Mouse (Mus musculus): ENCODE measurements at regions not wholly inside any gene's neighbourhood (a gene's known extent, or its start where the extent isn't known, plus 50 kb on each side); places are given as distances from the start of the nearest gene placed in this dataset. TPM values are rescaled to one million over a fixed set of nuclear protein-coding genes. Genes with fewer than 3 reads are reported as not detected.
A peak's percentile ranks its signal among the peaks of the same experiment; 100 is the strongest.

- Histone ChIP-seq H3K4me1 (no peaks in the 10 kb centered on the region), H3K4me3 (no peak overlapping the region), H3K27ac (no peak overlapping the region), H3K4me2 (no peak overlapping the region), H3K9ac (no peak overlapping the region), H3K36me3 (ENCODE audit: poor library complexity, severe bottlenecking) (no peaks in the 10 kb centered on the region), H3K9me3 (replicated peaks) (no peaks in the 10 kb centered on the region), H3K27me3 (no peaks in the 10 kb centered on the region)
- ATAC-seq: peak; percentile 76
- 37% methylated on average over 3 of the region's 3 CpGs for WGBS
Observed at GRCm38 (mm10) chr5:82899347-82899746, 455.6 kb downstream of the Tecrl start.

- 77% methylated on average over 1 of the region's 1 CpGs for WGBS
- no peak overlapping the region for H3K27ac ChIP-seq
- no peak for ATAC-seq
Observed at GRCm38 (mm10) chr5:82898912-82899311, 456.1 kb downstream of the Tecrl start.

GRCm38 (mm10) chr5:82898389-82898788, 456.6 kb downstream of the Tecrl start:
- Histone ChIP-seq H3K27me3 (no peaks in the 10 kb centered on the region), H3K4me3 (no peak overlapping the region), H3K4me1 (no peaks in the 10 kb centered on the region), H3K36me3 (ENCODE audit: poor library complexity, severe bottlenecking) (no peaks in the 10 kb centered on the region), H3K4me2 (no peak overlapping the region), H3K9ac (no peak overlapping the region), H3K27ac (no peak overlapping the region), H3K9me3 (replicated peaks) (no peaks in the 10 kb centered on the region)
- peak; percentile 92 for ATAC-seq
- WGBS: 63% methylated on average over 2 of the region's 2 CpGs

More at GRCm38 (mm10) chr5:82898912-82899311, 456.1 kb downstream of the Tecrl start:
- H3K4me1 ChIP-seq: no peaks in the 10 kb centered on the region
- no peak overlapping the region for H3K4me2 ChIP-seq
- no peaks in the 10 kb centered on the region for H3K9me3 ChIP-seq (replicated peaks)
- H3K27me3 ChIP-seq: no peaks in the 10 kb centered on the region
- no peak overlapping the region for H3K9ac ChIP-seq
- no peak overlapping the region for H3K4me3 ChIP-seq
- H3K36me3 ChIP-seq (ENCODE audit: poor library complexity, severe bottlenecking): no peaks in the 10 kb centered on the region

GRCm38 (mm10) chr5:82869264-82869663, 485.7 kb downstream of the Tecrl start:
- H3K9me3 ChIP-seq (replicated peaks): no peaks in the 10 kb centered on the region
- no peak overlapping the region for H3K4me2 ChIP-seq
- H3K36me3 ChIP-seq (ENCODE audit: poor library complexity, severe bottlenecking): no peaks in the 10 kb centered on the region
- H3K27ac ChIP-seq: no peak overlapping the region
- no peaks in the 10 kb centered on the region for H3K27me3 ChIP-seq
- H3K4me1 ChIP-seq: no peaks in the 10 kb centered on the region
- no peak for ATAC-seq
- H3K4me3 ChIP-seq: no peak overlapping the region
- no peak overlapping the region for H3K9ac ChIP-seq
- 74% methylated on average over 2 of the region's 2 CpGs for WGBS

GRCm38 (mm10) chr5:82864347-82864746, 490.6 kb downstream of the Tecrl start:
- H3K36me3 ChIP-seq (ENCODE audit: poor library complexity, severe bottlenecking): no peaks in the 10 kb centered on the region
- H3K4me1 ChIP-seq: no peaks in the 10 kb centered on the region
- H3K27ac ChIP-seq: no peak overlapping the region
- 96% methylated on average over 1 of the region's 1 CpGs for WGBS
- no peak overlapping the region for H3K4me2 ChIP-seq
- no peak for ATAC-seq
- H3K9me3 ChIP-seq (replicated peaks): no peaks in the 10 kb centered on the region
- H3K4me3 ChIP-seq: no peak overlapping the region
- no peak overlapping the region for H3K9ac ChIP-seq
- no peaks in the 10 kb centered on the region for H3K27me3 ChIP-seq

GRCm38 (mm10) chr5:82825327-82825726, 529.7 kb downstream of the Tecrl start:
- Histone ChIP-seq H3K36me3 (ENCODE audit: poor library complexity, severe bottlenecking) (no peaks in the 10 kb centered on the region), H3K9me3 (replicated peaks) (no peaks in the 10 kb centered on the region), H3K4me3 (no peak overlapping the region), H3K27me3 (no peaks in the 10 kb centered on the region), H3K27ac (no peak overlapping the region), H3K9ac (no peak overlapping the region), H3K4me2 (no peak overlapping the region), H3K4me1 (no peaks in the 10 kb centered on the region)
- WGBS: 75% methylated on average over 4 of the region's 4 CpGs
- ATAC-seq: peak; percentile 68; the same call in 1 of the 2 replicates

GRCm38 (mm10) chr5:82793197-82793596, 561.8 kb downstream of the Tecrl start:
- Histone ChIP-seq H3K27ac (no peak overlapping the region), H3K4me1 (no peaks in the 10 kb centered on the region), H3K4me3 (no peak overlapping the region), H3K27me3 (no peaks in the 10 kb centered on the region), H3K4me2 (no peak overlapping the region), H3K36me3 (ENCODE audit: poor library complexity, severe bottlenecking) (no peaks in the 10 kb centered on the region), H3K9ac (no peak overlapping the region), H3K9me3 (replicated peaks) (no peaks in the 10 kb centered on the region)
- ATAC-seq: 0 out of 2 replicates have a peak, but pooled peaks have one; percentile 41
- 93% methylated on average over 1 of the region's 1 CpGs for WGBS

MicroRNAs in the stretch of these regions (microRNA counts, 519-probe panel; counts per million panel counts)
- microRNA mmu-miR-1187: 177 counts per million, percentile 53 among the panel's probes with 10 or more counts

Small RNAs in the stretch of these regions (microRNA-seq; reads per million reads assigned to microRNA genes)
- not detected for gene Mir1187

Data from forebrain, embryonic 13.5 days (tissue).